Mouse (Mus musculus) CD4-positive naive resting alpha-beta T cell, adult 57 days (primary cell): ENCODE results near the gene Cd36. TPM values are rescaled to one million over a fixed set of nuclear protein-coding genes. Genes with fewer than 3 reads are reported as not detected.

ENCODE experiments used
- total RNA-seq: library from RNA; stranded (reverse); gene quantifications from one replicate; pipeline ENCODE4 v1.2.4, GENCODE M21; 2023

Cd36 gene
- 10.1 TPM for total RNA-seq

DNA sequence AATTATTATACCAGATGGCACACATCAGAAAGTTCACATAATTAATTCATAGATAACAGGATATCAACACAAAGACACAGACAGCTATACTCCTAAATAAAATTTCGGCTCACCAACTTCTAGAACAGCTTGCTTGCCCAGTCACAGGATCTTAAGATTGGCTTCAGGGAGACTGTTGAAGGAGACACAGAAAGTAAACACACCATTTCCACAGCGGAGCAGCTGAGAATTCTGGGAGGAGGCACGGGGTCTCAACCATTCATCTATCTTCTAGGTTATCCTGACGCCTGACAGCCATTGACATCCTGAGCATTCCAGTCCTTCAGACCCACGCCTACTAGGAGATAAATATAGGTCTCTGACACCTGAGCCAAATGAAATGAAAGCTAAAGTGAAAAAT, at the start of gene Cd36:
Gene Cd36 (minus strand): TSS at position 204 of the 400 bp plus-strand sequence.

Other genes with a start within 250 kb of the Cd36 start
- not detected for gene Gnat3, start 73.7 kb upstream of the Cd36 start, total RNA-seq